Mouse (Mus musculus): ENCODE results near the gene Gm9573. TPM values are rescaled to one million over a fixed set of nuclear protein-coding genes. Genes with fewer than 3 reads are reported as not detected.

Gm9573 gene
- polyA plus RNA-seq, 3 experiments from 2014 or later: not detected

DNA sequence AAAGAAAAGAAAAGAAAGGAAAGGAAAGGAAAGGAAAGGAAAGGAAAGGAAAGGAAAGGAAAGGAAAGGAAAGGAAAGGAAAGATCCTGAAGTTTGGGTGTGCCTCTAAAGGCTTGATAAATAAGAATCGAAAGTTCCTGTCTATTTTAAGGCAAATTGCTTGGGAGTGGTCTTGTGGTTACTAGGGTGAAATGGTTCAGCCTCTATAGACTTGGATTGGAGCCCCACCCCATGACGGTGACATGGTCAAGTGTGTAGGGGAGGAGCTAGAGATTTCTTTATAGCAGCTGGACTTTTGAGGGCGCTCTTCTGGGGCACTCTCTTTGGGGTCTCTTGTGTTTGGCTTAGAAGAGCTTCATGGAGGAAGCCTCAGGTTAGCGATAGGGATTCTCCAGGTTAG lies 32.7 kb downstream of the Gm9573 start:
- ATAC-seq: no peak

DNA sequence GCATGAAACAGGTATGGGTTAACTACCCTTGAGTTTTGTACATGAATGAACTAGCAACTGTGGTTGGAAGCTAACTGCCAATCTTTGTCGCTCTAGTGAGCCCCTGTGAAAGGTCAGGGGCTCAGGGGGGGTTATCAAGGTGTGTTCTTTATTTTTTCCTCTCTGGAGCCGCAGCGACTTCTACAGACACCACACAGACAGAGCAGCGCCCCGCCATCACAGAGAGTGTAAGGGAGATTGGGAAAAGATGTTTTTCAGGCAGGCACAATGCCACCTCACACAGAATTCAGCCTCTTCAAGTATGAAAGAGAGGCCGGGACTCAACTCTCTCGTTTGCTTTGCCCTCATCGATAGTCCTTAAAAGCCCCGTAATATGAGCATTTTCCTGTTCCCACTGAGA lies 34.3 kb downstream of the Gm9573 start:
- no peak for ATAC-seq

DNA sequence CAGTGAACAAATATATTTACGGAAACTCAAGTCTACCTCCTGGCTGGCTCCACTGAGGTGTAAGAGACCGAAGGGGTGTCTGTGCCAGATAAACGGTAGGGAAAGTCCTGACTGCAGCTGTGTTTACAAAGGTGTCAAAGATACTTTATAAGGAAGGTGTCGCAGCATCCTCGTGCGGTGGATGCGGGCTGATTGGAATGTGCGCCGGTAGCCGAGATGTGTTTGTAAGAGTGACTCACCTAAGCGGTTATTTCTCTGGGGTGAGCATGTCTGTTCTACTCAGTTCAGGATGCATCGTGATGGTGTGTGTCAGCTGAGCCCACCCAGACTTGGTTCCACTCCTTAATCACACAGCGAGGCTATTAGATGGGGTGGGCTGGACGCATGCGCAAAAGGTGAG lies 34.7 kb downstream of the Gm9573 start:
- no peak for ATAC-seq

DNA sequence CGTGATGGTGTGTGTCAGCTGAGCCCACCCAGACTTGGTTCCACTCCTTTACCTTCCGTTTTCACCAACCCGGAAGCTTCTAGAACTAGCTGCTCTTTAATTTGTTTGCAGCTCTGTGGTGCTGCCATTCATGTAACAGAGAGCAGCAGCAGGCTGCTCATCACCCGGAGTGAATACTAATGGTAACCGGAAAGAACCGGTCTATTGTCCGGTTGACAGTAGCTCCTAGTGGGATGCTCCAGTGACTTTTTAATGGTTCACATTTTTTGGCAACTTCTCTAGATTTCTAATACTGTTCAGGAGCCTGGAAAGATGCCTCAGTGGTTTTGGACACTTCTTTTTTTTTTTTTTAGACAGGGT lies 35.2 kb downstream of the Gm9573 start:
- no peak for ATAC-seq

DNA sequence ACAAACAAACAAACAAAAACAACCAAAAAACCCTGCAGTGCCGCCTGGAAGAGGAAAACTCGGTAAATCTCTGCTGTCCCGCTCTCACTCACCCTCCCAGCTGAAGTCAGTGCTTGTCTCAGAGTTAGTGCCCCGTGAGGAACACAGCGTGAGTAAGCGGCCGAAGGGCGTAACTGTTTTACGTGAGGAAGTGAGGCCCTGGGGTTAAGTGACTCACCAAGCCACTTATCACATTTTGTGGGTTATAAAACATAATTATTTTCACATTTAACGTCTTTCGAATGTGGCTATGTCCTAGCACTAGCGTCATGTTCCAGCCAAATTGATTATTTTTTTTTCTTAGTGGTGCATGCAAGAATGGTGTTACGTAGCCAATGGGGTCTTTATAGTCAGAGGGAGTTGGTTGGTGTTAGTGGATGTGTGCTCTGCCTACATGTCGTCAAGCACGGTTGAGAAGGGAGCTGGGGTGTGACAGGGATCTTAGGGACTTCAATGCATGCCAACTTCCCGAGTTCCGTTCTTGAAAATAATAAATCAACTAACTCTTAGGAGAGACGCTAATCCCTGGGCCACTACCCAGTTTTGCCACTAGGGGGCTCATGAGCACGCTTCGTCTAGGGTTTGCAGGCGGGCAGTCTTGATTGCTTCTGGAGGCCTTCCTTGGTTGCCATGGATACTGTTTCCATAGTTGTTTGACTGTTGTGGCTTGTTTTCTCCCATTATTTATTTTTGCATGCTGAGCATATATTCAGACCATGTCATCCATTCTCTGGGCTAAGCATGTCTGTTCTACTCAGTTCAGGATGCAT lies 35.8 kb downstream of the Gm9573 start:
- ATAC-seq: peak; percentile 43

DNA sequence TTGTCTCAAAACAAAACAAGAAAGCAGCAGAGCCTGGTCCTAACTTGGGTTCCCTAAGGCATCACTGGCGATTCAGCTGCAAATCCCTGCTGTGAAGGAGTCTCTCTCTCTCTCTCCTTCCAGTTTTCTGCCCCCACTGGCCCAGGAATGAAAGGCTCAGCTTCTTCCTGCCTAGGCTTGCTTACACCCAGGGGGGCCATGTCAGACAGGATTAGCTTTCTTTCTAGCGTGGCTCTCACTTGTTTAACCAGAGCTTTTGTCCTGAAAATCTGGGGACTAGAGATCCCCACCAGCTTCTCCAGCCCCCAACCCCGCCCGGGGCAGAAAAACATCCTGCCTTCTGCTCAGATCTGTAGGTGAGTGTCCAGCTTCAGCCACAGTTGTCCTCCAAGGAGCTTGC lies 38.0 kb downstream of the Gm9573 start:
- ATAC-seq: no peak

DNA sequence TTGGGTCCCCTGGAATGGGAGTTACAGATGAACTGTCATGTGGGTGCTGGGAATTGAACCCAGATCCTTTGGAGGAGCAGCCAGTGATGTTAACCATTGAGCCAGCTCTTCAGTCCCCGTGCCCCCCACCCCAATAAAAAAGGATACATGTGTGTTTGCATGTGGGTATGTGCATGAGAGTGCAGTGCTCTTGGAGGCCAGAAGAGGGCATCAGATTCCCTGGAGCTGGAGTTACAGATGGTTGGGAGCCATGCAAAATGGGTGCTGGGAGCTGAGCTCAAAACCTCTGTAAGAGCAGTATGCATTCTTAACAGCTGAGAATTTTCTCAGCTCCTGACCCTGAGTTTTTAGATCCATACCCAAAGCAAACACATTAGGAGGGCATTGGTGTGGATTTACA lies 39.1 kb downstream of the Gm9573 start:
- ATAC-seq: no peak

DNA sequence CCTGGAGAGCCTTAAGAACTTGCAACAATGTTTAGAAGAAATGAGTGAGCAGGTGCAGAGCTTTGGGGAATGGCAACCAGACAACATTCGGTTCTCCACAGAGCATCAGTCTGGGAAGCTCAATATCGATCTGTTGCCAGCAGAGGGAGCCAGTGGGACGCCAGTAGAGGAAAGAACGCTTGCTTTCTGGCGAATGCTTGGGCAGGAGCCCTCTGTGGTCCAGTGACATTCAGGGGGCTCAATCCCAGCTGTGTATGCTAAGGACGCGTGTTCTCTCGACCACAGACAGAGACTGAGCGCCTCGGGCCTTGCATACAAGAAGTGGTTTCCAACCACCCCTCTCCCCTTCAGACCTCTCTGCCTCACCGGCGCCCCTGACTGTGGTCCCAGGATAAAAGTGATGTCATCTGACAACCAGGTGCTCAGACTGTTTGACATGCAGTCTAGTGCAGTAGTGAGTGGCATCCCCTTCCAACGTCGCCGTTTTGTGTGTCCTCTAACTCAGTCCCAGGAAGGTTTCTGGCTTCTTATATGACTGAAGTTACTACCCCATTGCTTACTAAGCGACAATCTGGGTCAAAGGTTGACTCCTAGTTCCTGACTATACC lies 42.0 kb downstream of the Gm9573 start:
- no peak for ATAC-seq

DNA sequence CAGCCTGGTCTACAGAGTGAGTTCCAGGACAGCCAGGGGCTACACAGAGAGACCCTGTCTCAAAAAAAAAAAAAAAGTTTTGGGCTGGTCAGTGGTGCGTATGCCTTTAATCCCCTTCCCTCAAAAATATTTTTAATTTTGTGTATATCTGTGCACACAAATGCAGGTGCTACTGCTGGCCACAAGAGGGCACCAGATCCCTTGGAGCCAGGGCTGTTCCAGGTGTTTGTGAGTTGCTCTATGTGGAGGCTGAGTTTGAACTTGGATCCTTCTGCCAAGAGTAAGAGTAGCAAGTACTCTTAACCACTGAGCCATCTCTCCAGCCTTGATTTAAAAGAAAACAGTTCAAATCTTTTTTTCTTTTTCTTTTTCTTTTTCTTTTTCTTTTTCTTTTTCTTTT lies 43.5 kb downstream of the Gm9573 start:
- ATAC-seq: no peak

DNA sequence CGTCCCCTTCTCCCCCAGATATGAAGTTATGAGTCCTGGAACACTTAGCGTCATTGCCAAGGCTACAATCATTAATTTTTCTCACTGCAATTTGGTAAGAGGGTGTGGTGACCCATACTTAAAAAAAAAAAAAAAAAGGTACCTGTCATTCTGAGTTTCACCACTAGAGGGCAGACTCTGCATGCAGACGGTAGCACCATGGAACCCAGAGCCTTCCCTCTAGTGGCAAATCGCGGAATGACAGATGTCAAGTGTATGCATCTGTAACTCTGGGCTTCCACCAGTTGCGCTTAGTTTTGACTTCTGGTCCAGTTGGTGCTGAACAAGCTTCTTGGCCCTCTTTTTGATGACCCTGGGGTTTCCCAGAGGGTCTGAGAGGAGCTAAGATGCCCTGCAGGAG lies 48.2 kb downstream of the Gm9573 start:
- peak; percentile 41 for ATAC-seq

DNA sequence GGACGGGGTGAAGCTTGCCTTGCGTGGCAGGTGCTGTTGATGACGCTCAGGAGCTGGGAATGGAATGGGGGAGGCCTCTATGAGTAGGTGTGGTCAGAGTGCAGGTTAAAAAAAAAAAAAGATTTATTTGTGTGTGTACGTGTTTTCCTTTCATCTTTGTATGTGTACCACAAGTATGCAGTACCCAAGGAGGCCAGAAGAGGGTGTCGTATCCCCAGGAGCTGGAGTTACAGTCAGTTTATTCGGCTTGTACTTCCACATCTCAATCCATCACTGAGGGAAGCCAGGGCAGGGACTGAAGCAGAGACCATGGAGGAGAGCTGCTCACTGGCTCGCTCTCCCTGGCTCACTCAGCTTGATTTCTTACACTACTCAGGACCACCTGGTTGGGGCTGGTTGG lies 55.0 kb downstream of the Gm9573 start:
- no peak for ATAC-seq

DNA sequence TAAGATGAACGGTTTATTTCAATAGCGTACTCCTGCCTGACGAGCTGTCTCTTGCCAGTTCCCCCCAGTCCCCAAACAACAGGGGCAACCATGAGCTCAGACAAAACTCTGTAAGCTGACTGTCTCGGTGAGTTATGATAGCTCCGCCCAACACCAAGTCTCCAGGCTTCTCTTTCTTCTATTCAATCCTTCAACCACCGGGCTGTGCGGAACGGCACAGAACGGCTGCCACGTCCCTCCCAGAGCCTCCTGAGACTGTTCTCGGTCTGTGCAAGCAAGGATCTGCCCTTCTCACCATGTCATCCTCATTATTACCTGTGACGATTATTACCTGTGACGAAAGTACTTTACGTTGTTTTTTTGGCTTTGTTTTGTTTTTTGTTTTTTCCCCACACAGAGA lies 55.6 kb downstream of the Gm9573 start:
- ATAC-seq: no peak

DNA sequence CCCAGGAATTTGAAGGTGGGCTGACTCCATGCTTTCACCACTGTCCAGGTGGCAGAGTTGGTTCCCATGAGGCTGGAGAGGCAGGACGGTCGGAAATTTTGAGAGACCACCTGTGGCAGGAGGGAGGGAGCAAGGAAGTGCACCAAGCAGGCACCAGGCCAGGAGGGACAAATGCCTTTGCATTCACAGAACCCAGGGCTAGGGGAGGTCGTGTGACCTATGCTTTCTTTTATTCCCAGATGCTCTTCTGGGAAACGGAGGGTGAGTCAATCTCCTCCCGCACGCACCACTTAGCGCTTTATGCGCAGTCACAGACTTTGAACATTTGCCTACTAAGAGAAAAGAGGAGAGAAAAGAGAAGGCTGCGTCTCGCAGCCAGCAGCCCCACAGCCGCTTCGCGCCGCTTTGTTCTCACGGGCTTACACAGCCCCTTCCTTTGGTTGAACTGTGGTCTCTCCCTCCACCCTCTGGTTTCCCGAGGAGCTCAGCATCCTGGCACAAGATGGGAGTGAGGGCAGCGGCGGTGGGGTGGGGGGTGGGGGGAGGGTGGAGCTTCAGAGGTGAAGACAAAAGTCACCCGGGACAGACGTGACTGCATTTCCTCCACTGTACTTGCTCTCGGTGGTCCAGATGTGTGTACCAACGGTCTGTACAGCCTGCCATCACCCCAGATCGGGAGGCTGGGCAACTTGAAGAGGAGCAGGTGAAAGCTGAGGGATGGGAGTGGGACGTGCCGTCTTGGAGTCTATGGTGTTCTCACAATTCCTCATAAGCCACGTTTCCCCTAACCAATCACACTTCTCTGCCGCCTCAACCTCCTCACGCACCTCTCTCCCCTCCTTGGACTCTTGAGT lies 57.1 kb downstream of the Gm9573 start:
- no peak for ATAC-seq

Other genes starting within 250 kb of the Gm9573 start
- gene H2-Q4, start 247.0 kb downstream of the Gm9573 start, polyA plus RNA-seq (2017; shearing (Covaris generic)): 10 to 100 TPM; 11.4 to 17.3 (median 16.4) TPM
- 100 to 1,000 TPM; 356 to 772 (median 602) TPM for gene H2-Q6, start 201.8 kb downstream of the Gm9573 start, polyA plus RNA-seq (2017; shearing (Covaris generic))
- gene H2-Q7, start 187.5 kb downstream of the Gm9573 start, polyA plus RNA-seq (2017; shearing (Covaris generic)): 1,000 to 10,000 TPM in 2 of 3 experiments, 100 to 1,000 TPM in 1; 921 to 1,440 (median 1,337) TPM
- gene H2-Q10, start 156.5 kb downstream of the Gm9573 start, polyA plus RNA-seq (2017; shearing (Covaris generic)): 10 to 100 TPM; 14.2 to 25.0 (median 24.2) TPM
- under 1 TPM; 0.26 to 0.58 (median 0.32) TPM for gene Pou5f1, start 120.6 kb downstream of the Gm9573 start, polyA plus RNA-seq (2017; shearing (Covaris generic))
- 10 to 100 TPM; 16.6 to 68.4 (median 21.5) TPM for gene Tcf19, start 109.8 kb downstream of the Gm9573 start, polyA plus RNA-seq (2017; shearing (Covaris generic))
- 1 to 10 TPM; 4.8 to 7.1 (median 6.0) TPM for gene Cchcr1, start 109.5 kb downstream of the Gm9573 start, polyA plus RNA-seq (2017; shearing (Covaris generic))
- under 1 TPM in 1 of 3 experiments, not detected in 2; 0.73 TPM for gene Psors1c2, start 93.4 kb downstream of the Gm9573 start, polyA plus RNA-seq (2017; shearing (Covaris generic))
- gene Cdsn, start 74.5 kb downstream of the Gm9573 start, polyA plus RNA-seq (2017; shearing (Covaris generic)): not detected
- not detected for gene 2300002M23Rik, start 59.2 kb downstream of the Gm9573 start, polyA plus RNA-seq (2017; shearing (Covaris generic))
- not detected for gene Sfta2, start 25.1 kb downstream of the Gm9573 start, polyA plus RNA-seq (2017; shearing (Covaris generic))
- gene Mucl3, start 17.1 kb upstream of the Gm9573 start, polyA plus RNA-seq (2017; shearing (Covaris generic)): under 1 TPM in 1 of 3 experiments, not detected in 2; 0.26 TPM
- gene Vars2, start 41.0 kb upstream of the Gm9573 start, polyA plus RNA-seq (2017; shearing (Covaris generic)): 10 to 100 TPM; 10.4 to 13.2 (median 12.7) TPM
- gene Gtf2h4, start 47.1 kb upstream of the Gm9573 start, polyA plus RNA-seq (2017; shearing (Covaris generic)): 10 to 100 TPM; 16.7 to 24.7 (median 17.9) TPM
- 1 to 10 TPM in 1 of 3 experiments, under 1 TPM in 2; 0.65 to 1.1 (median 0.73) TPM for gene Ddr1, start 78.0 kb upstream of the Gm9573 start, polyA plus RNA-seq (2017; shearing (Covaris generic))
- 10 to 100 TPM in 1 of 3 experiments, 1 to 10 TPM in 1, under 1 TPM in 1; 0.54 to 11.8 (median 1.3) TPM for gene Ier3, start 195.0 kb upstream of the Gm9573 start, polyA plus RNA-seq (2017; shearing (Covaris generic))
- 10 to 100 TPM; 20.5 to 31.1 (median 28.1) TPM for gene Flot1, start 196.6 kb upstream of the Gm9573 start, polyA plus RNA-seq (2017; shearing (Covaris generic))
- gene Tubb5, start 211.7 kb upstream of the Gm9573 start, polyA plus RNA-seq (2017; shearing (Covaris generic)): 100 to 1,000 TPM; 404 to 882 (median 514) TPM
- 10 to 100 TPM in 1 of 3 experiments, 1 to 10 TPM in 2; 6.1 to 10.7 (median 7.1) TPM for gene Mdc1, start 214.9 kb upstream of the Gm9573 start, polyA plus RNA-seq (2017; shearing (Covaris generic))
- 10 to 100 TPM; 25.4 to 64.8 (median 27.4) TPM for gene Nrm, start 234.7 kb upstream of the Gm9573 start, polyA plus RNA-seq (2017; shearing (Covaris generic))
- gene Ppp1r18, start 239.0 kb upstream of the Gm9573 start, polyA plus RNA-seq (2017; shearing (Covaris generic)): 100 to 1,000 TPM; 194 to 273 (median 213) TPM